Mouse (Mus musculus) limb, embryonic 12.5 days (tissue): ENCODE results near the gene Foxs1. TPM values are rescaled to one million over a fixed set of nuclear protein-coding genes. Genes with fewer than 3 reads are reported as not detected.
A peak's percentile ranks its signal among the peaks of the same experiment; 100 is the strongest.

Experiments used
- ATAC-seq: fragments of 200-750 bp; cut with Nextera tagmentation; 2 replicates; pipeline ENCODE4 v1.8.0; 2017; ENCODE audit warnings: low read depth, moderate TSS enrichment; ENCODE audit not compliant: insufficient number of reproducible peaks, insufficient read depth, low FRiP score, low TSS enrichment
- H3K27ac ChIP-seq: fragments of 300-500 bp; sonication (generic); 2 replicates; pipeline ENCODE4 v1.5.1; 2016; ENCODE audit warnings: mild to moderate bottlenecking, moderate library complexity
- H3K27me3 ChIP-seq: fragments of 300-500 bp; sonication (generic); 2 replicates; pipeline ENCODE4 v1.6.1; 2016; ENCODE audit warnings: mild to moderate bottlenecking, moderate library complexity
- H3K36me3 ChIP-seq: fragments of 300-500 bp; sonication (generic); 2 replicates; pipeline ENCODE4 v1.6.1; 2016; ENCODE audit warnings: mild to moderate bottlenecking, moderate library complexity
- H3K4me1 ChIP-seq: fragments of 300-500 bp; sonication (generic); replicated peaks from 2 replicates; pipeline ENCODE4 v1.6.1; 2016
- H3K4me2 ChIP-seq: fragments of 300-500 bp; sonication (generic); 2 replicates; pipeline ENCODE4 v1.6.1; 2016; ENCODE audit warnings: mild to moderate bottlenecking, moderate library complexity
- H3K4me3 ChIP-seq: fragments of 300-500 bp; sonication (generic); replicated peaks from 2 replicates; pipeline ENCODE4 v1.5.1; 2016; ENCODE audit warnings: mild to moderate bottlenecking
- H3K9ac ChIP-seq: fragments of 300-500 bp; sonication (generic); replicated peaks from 2 replicates; pipeline ENCODE4 v1.6.1; 2016; ENCODE audit warnings: mild to moderate bottlenecking, moderate library complexity
- H3K9me3 ChIP-seq: fragments of 300-500 bp; sonication (generic); 2 replicates; pipeline ENCODE4 v1.6.1; 2016; ENCODE audit warnings: mild to moderate bottlenecking, moderate library complexity
- WGBS: fragments of 180-500 bp; shearing (Covaris S2); methylation state at CpG from one replicate; pipeline ENCODE4 v1.1.7; 2016; 5-methylcytosine and 5-hydroxymethylcytosine counted together
- polyA plus RNA-seq: library from polyadenylated mRNA; unstranded; fragments of >200 nt; fragmentation: Nextera tagmentation; extraction: Ambion mirVana; gene quantifications from 2 replicates; pipeline ENCODE4 v1.2.1, GENCODE M21; 2016

Foxs1 gene
- polyA plus RNA-seq, 1 experiment from 2014 or later: not detected

DNA sequence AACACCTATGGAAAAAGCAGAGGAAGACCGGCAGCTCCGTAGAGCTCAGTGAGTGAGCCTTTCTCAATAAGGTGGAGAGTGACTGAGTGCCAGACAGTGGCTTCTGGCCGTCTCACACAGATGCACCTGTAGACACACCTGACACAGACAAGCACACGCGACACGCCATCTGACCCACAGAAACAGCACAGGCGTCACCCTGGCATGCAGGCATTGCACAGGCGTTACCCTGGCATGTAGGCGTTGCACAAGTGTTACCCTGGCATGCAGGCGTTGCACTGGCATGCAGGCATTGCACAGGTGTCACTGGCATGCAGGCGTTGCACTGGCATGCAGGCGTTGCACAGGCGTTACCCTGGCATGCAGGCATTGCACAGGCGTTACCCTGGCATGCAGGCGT lies 31.7 kb downstream of the Foxs1 start:
- no peak for ATAC-seq
- Histone ChIP-seq H3K4me2 (no peak overlapping the region), H3K9me3 (no peaks in the 10 kb centered on the region), H3K36me3 (no peaks in the 10 kb centered on the region), H3K9ac (no peak overlapping the region), H3K4me3 (no peak overlapping the region), H3K27ac (no peak overlapping the region), H3K4me1 (peaks cover 30% of the 10 kb centered on the region), H3K27me3 (no peaks in the 10 kb centered on the region)
- WGBS: 92% methylated on average over 15 of the region's 15 CpGs

DNA sequence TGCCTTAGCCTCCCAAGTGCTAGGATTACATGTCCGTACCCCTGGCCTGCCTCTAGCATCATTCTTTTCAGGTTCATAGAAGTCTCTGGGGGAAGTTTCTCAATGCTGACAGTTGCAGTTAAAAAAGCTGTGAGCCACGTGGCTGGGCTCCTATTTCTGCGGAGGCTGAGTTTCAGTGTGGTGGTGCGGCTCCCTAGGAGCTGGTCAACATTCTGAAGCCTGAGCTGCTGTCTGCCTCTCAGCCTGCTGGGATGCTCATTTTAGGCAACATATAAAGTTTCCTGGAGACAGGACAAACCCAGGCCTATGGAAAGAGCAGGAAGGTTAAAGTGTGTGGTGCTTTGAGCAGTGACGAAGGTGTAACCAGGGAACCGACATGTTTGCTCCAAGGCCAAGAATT lies 34.0 kb downstream of the Foxs1 start:
- H3K4me2 ChIP-seq: no peak overlapping the region
- peaks cover 22% of the 10 kb centered on the region for H3K36me3 ChIP-seq
- no peaks in the 10 kb centered on the region for H3K9me3 ChIP-seq
- H3K27me3 ChIP-seq: no peaks in the 10 kb centered on the region
- no peak for ATAC-seq
- no peak overlapping the region for H3K4me3 ChIP-seq
- no peak overlapping the region for H3K9ac ChIP-seq
- WGBS: 66% methylated on average over 6 of the region's 6 CpGs
- H3K4me1 ChIP-seq: peaks cover 11% of the 10 kb centered on the region
- no peak overlapping the region for H3K27ac ChIP-seq

DNA sequence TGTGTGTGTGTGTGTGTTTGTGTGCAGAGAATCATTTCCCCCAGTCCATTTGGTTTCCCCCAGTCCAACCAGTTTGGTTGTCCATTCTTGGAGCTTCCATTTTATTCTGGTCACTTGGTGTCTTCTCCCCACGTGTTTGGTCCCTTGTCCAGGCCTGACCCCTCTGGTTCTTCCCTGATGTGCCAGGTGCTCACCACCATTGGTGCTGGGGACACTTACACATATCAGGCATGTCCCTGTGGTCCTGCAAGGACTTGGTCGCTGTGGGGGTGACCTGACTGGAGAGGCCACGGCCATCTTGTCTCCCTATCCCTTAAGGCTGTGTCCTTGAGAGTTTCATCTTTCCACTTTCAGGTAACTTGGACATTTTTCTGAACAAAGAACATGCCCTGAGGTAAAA lies 36.1 kb downstream of the Foxs1 start:
- Histone ChIP-seq H3K4me3 (no peak overlapping the region), H3K27ac (0 out of 2 replicates have a peak overlapping the region, but pooled peaks have one; percentile 12), H3K36me3 (peaks cover 43% of the 10 kb centered on the region), H3K4me2 (no peak overlapping the region), H3K4me1 (no peaks in the 10 kb centered on the region), H3K9me3 (no peaks in the 10 kb centered on the region), H3K9ac (no peak overlapping the region), H3K27me3 (no peaks in the 10 kb centered on the region)
- 91% methylated on average over 3 of the region's 3 CpGs for WGBS
- ATAC-seq: no peak

DNA sequence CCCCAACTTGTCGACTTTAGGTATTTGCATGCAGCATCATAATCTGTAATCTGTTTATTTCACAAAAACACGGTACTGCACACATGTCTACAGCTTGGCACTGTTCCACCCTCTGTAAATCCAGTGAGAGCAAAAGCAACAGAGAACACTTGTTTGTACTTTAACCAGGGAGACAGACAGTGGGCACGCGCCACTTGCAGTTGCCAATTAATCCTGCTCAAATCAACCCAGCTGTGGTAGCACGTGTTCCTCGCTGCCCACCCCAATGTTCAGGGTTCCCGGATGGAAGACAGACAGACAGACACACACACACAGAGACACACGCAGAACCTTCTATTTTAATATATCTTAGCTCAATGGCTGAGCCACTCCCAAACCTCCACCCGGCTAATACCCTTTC lies 37.2 kb downstream of the Foxs1 start:
- Histone ChIP-seq H3K9ac (no peak overlapping the region), H3K4me2 (no peak overlapping the region), H3K9me3 (no peaks in the 10 kb centered on the region), H3K4me1 (no peaks in the 10 kb centered on the region), H3K4me3 (no peak overlapping the region), H3K36me3 (peaks cover 54% of the 10 kb centered on the region), H3K27ac (no peak overlapping the region), H3K27me3 (no peaks in the 10 kb centered on the region)
- 92% methylated on average over 9 of the region's 9 CpGs for WGBS
- ATAC-seq: no peak

DNA sequence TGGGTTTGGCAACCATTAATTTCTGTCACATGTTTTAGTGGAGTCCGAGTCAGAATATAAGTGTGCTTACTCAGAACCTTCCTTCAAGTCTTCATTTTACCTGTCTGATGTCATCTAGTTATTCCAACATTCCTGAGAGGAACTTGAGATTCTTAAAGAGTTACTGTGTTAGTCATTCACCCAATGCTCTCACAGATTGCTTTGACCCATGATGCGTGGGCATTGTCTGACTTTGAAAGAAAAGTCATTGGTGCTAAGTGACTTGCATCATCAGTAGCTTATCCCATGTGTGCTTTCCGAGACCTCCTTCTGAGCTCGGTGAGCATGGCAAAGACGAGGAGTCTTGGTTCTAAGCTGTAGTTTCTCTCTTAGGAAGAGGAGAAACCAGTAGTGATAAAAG lies 44.2 kb downstream of the Foxs1 start:
- ATAC-seq: no peak
- Histone ChIP-seq H3K4me2 (no peak overlapping the region), H3K9me3 (no peaks in the 10 kb centered on the region), H3K27me3 (no peaks in the 10 kb centered on the region), H3K4me1 (no peaks in the 10 kb centered on the region), H3K36me3 (peaks cover 95% of the 10 kb centered on the region), H3K27ac (no peak overlapping the region), H3K9ac (no peak overlapping the region), H3K4me3 (no peak overlapping the region)
- WGBS: 95% methylated on average over 5 of the region's 5 CpGs

DNA sequence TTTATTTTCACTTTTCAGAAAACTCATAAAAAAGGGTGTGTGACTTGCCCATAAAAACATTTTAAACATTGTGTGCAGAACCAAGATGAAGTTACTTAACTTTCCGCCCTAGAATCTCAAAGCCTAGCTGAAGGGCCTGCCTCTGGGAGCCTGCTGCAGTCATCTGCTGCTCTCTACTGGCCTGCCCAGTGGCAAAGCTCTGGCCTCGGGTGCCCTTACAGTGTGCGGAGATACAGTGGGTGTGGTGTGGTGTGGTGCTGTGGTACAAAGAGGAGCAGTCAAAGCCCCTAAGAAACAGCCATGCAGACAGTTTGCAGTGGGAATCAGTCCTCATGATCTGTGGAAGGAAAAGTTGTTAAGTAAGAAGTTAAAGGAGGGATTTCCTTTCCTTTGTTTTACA lies 45.8 kb downstream of the Foxs1 start:
- H3K27ac ChIP-seq: no peak overlapping the region
- WGBS: 85% methylated on average over 3 of the region's 3 CpGs

DNA sequence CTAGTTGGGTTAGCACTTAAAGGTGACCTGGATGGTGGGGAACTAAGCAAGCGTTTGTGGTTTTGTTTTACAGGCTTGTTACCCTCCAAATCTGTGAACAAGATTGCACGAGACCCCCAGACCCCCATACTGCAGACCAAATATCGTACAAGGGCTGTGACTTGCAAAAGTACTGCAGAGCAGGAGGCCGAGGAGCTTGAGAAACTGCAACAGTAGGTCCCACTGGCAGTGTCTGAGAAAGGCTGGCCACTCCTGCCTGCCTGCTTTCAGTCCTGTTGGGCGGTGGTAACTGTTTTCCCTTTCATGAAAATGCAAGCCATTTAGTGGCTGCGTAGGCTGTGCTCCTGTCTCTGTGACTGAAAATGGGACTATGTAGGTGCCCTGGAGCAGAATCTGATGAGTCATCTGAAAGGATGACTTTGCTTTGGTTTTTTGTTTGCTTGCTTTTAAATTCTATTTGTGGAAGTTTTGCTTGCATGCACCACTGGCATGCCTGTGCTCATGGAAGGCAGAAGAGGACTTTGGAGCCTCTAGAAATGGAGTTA lies 48.8 kb downstream of the Foxs1 start:
- WGBS: 93% methylated on average over 6 of the region's 6 CpGs
- no peak for ATAC-seq
- H3K36me3 ChIP-seq: peaks cover 97% of the 10 kb centered on the region
- H3K4me2 ChIP-seq: no peak overlapping the region
- no peak overlapping the region for H3K27ac ChIP-seq
- H3K4me1 ChIP-seq: no peaks in the 10 kb centered on the region
- no peaks in the 10 kb centered on the region for H3K27me3 ChIP-seq
- H3K4me3 ChIP-seq: no peak overlapping the region
- no peaks in the 10 kb centered on the region for H3K9me3 ChIP-seq
- H3K9ac ChIP-seq: no peak overlapping the region

More for the DNA sequence above, 45.8 kb downstream of the Foxs1 start:
- no peaks in the 10 kb centered on the region for H3K4me1 ChIP-seq
- ATAC-seq: no peak
- H3K36me3 ChIP-seq: peaks cover 94% of the 10 kb centered on the region
- no peaks in the 10 kb centered on the region for H3K27me3 ChIP-seq
- no peak overlapping the region for H3K9ac ChIP-seq
- no peak overlapping the region for H3K4me2 ChIP-seq
- H3K9me3 ChIP-seq: no peaks in the 10 kb centered on the region
- no peak overlapping the region for H3K4me3 ChIP-seq

Other genes with a start within 250 kb of the Foxs1 start
- 36.3 and 39.2 TPM in 2 replicates for gene Mcts2, start 246.2 kb downstream of the Foxs1 start, polyA plus RNA-seq
- gene Id1, start 197.0 kb downstream of the Foxs1 start, polyA plus RNA-seq: 299 and 330 TPM in 2 replicates
- 29.9 and 30.6 TPM in 2 replicates for gene Cox4i2, start 179.0 kb downstream of the Foxs1 start, polyA plus RNA-seq
- 107 and 110 TPM in 2 replicates for gene Bcl2l1, start 101.5 kb downstream of the Foxs1 start, polyA plus RNA-seq
- 110 and 114 TPM in 2 replicates for gene Tpx2, start 85.2 kb downstream of the Foxs1 start, polyA plus RNA-seq
- not detected in 2 replicates for gene Mylk2, start 21.9 kb downstream of the Foxs1 start, polyA plus RNA-seq
- gene Dusp15, start 18.5 kb upstream of the Foxs1 start, polyA plus RNA-seq: 0.60 and 1.00 TPM in 2 replicates
- 0.19 and 0.35 TPM in 2 replicates for gene Ttll9, start 29.3 kb upstream of the Foxs1 start, polyA plus RNA-seq
- gene Pdrg1, start 82.2 kb upstream of the Foxs1 start, polyA plus RNA-seq: 95.4 and 104 TPM in 2 replicates
- not detected in 2 replicates for gene Xkr7, start 98.6 kb upstream of the Foxs1 start, polyA plus RNA-seq
- gene Ccm2l, start 132.7 kb upstream of the Foxs1 start, polyA plus RNA-seq: 2.5 and 3.0 TPM in 2 replicates
- gene Hck, start 175.3 kb upstream of the Foxs1 start, polyA plus RNA-seq: 2.9 and 3.9 TPM in 2 replicates
- 86.3 and 89.5 TPM in 2 replicates for gene Tm9sf4, start 228.1 kb upstream of the Foxs1 start, polyA plus RNA-seq